Mouse (Mus musculus): ENCODE data around the gene Scn4b. TPM values are rescaled to one million over a fixed set of nuclear protein-coding genes. Genes with fewer than 3 reads are reported as not detected.

The Scn4b gene
- polyA plus RNA-seq, 1 experiment from 2014 or later = 0.41 TPM

- WGBS = 5% methylated on average over 7 of the region's 7 CpGs
- H3K4me3 ChIP-seq (ENCODE audit: low read depth, low read length) = peak overlapping the region; percentile 46
- H3K9ac ChIP-seq (ENCODE audit: low read depth, low read length) = no peak overlapping the region
- no peaks in the 10 kb centered on the region for H3K36me3 ChIP-seq (ENCODE audit: control insufficient read depth, insufficient read depth, low read length)
- H3K4me2 ChIP-seq = peak overlapping the region; percentile 71
- ATAC-seq (replicated peaks; ENCODE audit: low FRiP score) (no peak), DNase-seq (ENCODE audit: low spot score) (no peak)
- H3K9me3 ChIP-seq (ENCODE audit: control insufficient read depth, low read length) = no peaks in the 10 kb centered on the region
- 0 out of 2 replicates have a peak, but pooled peaks cover 6% of the 10 kb centered on the region for H3K4me1 ChIP-seq (replicated peaks; ENCODE audit: control insufficient read depth, insufficient read depth, low read length)
- peaks cover 80% of the 10 kb centered on the region for H3K27me3 ChIP-seq (replicated peaks; ENCODE audit: control insufficient read depth, insufficient read depth, low read length)
- H3K27ac ChIP-seq (ENCODE audit: low read depth, low read length) = no peak overlapping the region
These were observed 887 bp downstream of the Scn4b start for GRCm38 (mm10) chr9:45139082-45139481.

GRCm38 (mm10) chr9:45140945-45141344 is 2.8 kb downstream of the Scn4b start:
- Histone ChIP-seq H3K9me3 (ENCODE audit: control insufficient read depth, low read length) (no peaks in the 10 kb centered on the region), H3K9ac (ENCODE audit: low read depth, low read length) (no peak overlapping the region), H3K4me2 (no peak overlapping the region), H3K4me1 (replicated peaks; ENCODE audit: control insufficient read depth, insufficient read depth, low read length) (0 out of 2 replicates have a peak, but pooled peaks cover 3% of the 10 kb centered on the region), H3K27ac (ENCODE audit: low read depth, low read length) (no peak overlapping the region), H3K36me3 (ENCODE audit: control insufficient read depth, insufficient read depth, low read length) (no peaks in the 10 kb centered on the region), H3K4me3 (ENCODE audit: low read depth, low read length) (no peak overlapping the region), H3K27me3 (replicated peaks; ENCODE audit: control insufficient read depth, insufficient read depth, low read length) (peaks cover 77% of the 10 kb centered on the region)
- DNase-seq (ENCODE audit: low spot score) = no peak
- 49% methylated on average over 7 of the region's 7 CpGs for WGBS
- ATAC-seq (replicated peaks; ENCODE audit: low FRiP score) = no peak

- Histone ChIP-seq H3K4me2 (no peak overlapping the region), H3K4me1 (replicated peaks; ENCODE audit: control insufficient read depth, insufficient read depth, low read length) (0 out of 2 replicates have a peak, but pooled peaks cover 3% of the 10 kb centered on the region), H3K36me3 (ENCODE audit: control insufficient read depth, insufficient read depth, low read length) (no peaks in the 10 kb centered on the region), H3K27ac (ENCODE audit: low read depth, low read length) (no peak overlapping the region), H3K27me3 (replicated peaks; ENCODE audit: control insufficient read depth, insufficient read depth, low read length) (peaks cover 74% of the 10 kb centered on the region), H3K9me3 (ENCODE audit: control insufficient read depth, low read length) (no peaks in the 10 kb centered on the region), H3K4me3 (ENCODE audit: low read depth, low read length) (no peak overlapping the region), H3K9ac (ENCODE audit: low read depth, low read length) (no peak overlapping the region)
- DNase-seq (ENCODE audit: low spot score) (no peak), ATAC-seq (replicated peaks; ENCODE audit: low FRiP score) (no peak)
- WGBS = 56% methylated on average over 3 of the region's 3 CpGs
These were observed 4.5 kb downstream of the Scn4b start for GRCm38 (mm10) chr9:45142686-45143085.

GRCm38 (mm10) chr9:45145533-45146266 is 7.5 kb downstream of the Scn4b start:
- DNase-seq (ENCODE audit: low spot score) = no peak
- H3K4me3 ChIP-seq (ENCODE audit: low read depth, low read length) = peak overlapping the region; percentile 30
- H3K36me3 ChIP-seq (ENCODE audit: control insufficient read depth, insufficient read depth, low read length) = no peaks in the 10 kb centered on the region
- WGBS = 10% methylated on average over 27 of the region's 27 CpGs
- peak overlapping the region; percentile 56 for H3K4me2 ChIP-seq
- H3K9me3 ChIP-seq (ENCODE audit: control insufficient read depth, low read length) = no peaks in the 10 kb centered on the region
- peaks cover 57% of the 10 kb centered on the region for H3K27me3 ChIP-seq (replicated peaks; ENCODE audit: control insufficient read depth, insufficient read depth, low read length)
- H3K4me1 ChIP-seq (replicated peaks; ENCODE audit: control insufficient read depth, insufficient read depth, low read length) = no peaks in the 10 kb centered on the region
- no peak overlapping the region for H3K9ac ChIP-seq (ENCODE audit: low read depth, low read length)
- no peak overlapping the region for H3K27ac ChIP-seq (ENCODE audit: low read depth, low read length)
- no peak for ATAC-seq (replicated peaks; ENCODE audit: low FRiP score)

- WGBS = 5% methylated on average over 5 of the region's 5 CpGs
- Histone ChIP-seq H3K9me3 (ENCODE audit: control insufficient read depth, low read length) (no peaks in the 10 kb centered on the region), H3K4me1 (replicated peaks; ENCODE audit: control insufficient read depth, insufficient read depth, low read length) (no peaks in the 10 kb centered on the region), H3K9ac (ENCODE audit: low read depth, low read length) (no peak overlapping the region), H3K4me2 (peak overlapping the region; percentile 56), H3K36me3 (ENCODE audit: control insufficient read depth, insufficient read depth, low read length) (no peaks in the 10 kb centered on the region), H3K27ac (ENCODE audit: low read depth, low read length) (no peak overlapping the region), H3K4me3 (ENCODE audit: low read depth, low read length) (peak overlapping the region; percentile 30), H3K27me3 (replicated peaks; ENCODE audit: control insufficient read depth, insufficient read depth, low read length) (peaks cover 54% of the 10 kb centered on the region)
- ATAC-seq (replicated peaks; ENCODE audit: low FRiP score) = no peak
- DNase-seq (ENCODE audit: low spot score) = peak; percentile 48
These were observed 8.0 kb downstream of the Scn4b start for GRCm38 (mm10) chr9:45146267-45146597.

- Histone ChIP-seq H3K27ac (ENCODE audit: low read depth, low read length) (no peak overlapping the region), H3K4me3 (ENCODE audit: low read depth, low read length) (no peak overlapping the region), H3K36me3 (ENCODE audit: control insufficient read depth, insufficient read depth, low read length) (no peaks in the 10 kb centered on the region), H3K4me1 (replicated peaks; ENCODE audit: control insufficient read depth, insufficient read depth, low read length) (no peaks in the 10 kb centered on the region), H3K9ac (ENCODE audit: low read depth, low read length) (no peak overlapping the region), H3K27me3 (replicated peaks; ENCODE audit: control insufficient read depth, insufficient read depth, low read length) (peaks cover 28% of the 10 kb centered on the region), H3K4me2 (no peak overlapping the region), H3K9me3 (ENCODE audit: control insufficient read depth, low read length) (no peaks in the 10 kb centered on the region)
- 29% methylated on average over 1 of the region's 1 CpGs for WGBS
- ATAC-seq (replicated peaks; ENCODE audit: low FRiP score) = no peak
- DNase-seq (ENCODE audit: low spot score) = no peak
These were observed 12.7 kb downstream of the Scn4b start for GRCm38 (mm10) chr9:45150933-45151332.

- DNase-seq (ENCODE audit: low spot score) = no peak
- Histone ChIP-seq H3K4me2 (no peak overlapping the region), H3K9me3 (ENCODE audit: control insufficient read depth, low read length) (no peaks in the 10 kb centered on the region), H3K9ac (ENCODE audit: low read depth, low read length) (no peak overlapping the region), H3K36me3 (ENCODE audit: control insufficient read depth, insufficient read depth, low read length) (no peaks in the 10 kb centered on the region), H3K4me1 (replicated peaks; ENCODE audit: control insufficient read depth, insufficient read depth, low read length) (no peaks in the 10 kb centered on the region), H3K4me3 (ENCODE audit: low read depth, low read length) (no peak overlapping the region), H3K27ac (ENCODE audit: low read depth, low read length) (no peak overlapping the region), H3K27me3 (replicated peaks; ENCODE audit: control insufficient read depth, insufficient read depth, low read length) (peaks cover 14% of the 10 kb centered on the region)
- ATAC-seq (replicated peaks; ENCODE audit: low FRiP score) = no peak
- WGBS = 75% methylated on average over 7 of the region's 7 CpGs
These were observed 15.2 kb downstream of the Scn4b start for GRCm38 (mm10) chr9:45153361-45153760.

GRCm38 (mm10) chr9:45167903-45168302 is 29.7 kb downstream of the Scn4b start:
- DNase-seq (ENCODE audit: low spot score) (no peak), ATAC-seq (replicated peaks; ENCODE audit: low FRiP score) (no peak)
- Histone ChIP-seq H3K9ac (ENCODE audit: low read depth, low read length) (no peak overlapping the region), H3K9me3 (ENCODE audit: control insufficient read depth, low read length) (peaks cover 2% of the 10 kb centered on the region; the same call in 1 of the 2 replicates), H3K27ac (ENCODE audit: low read depth, low read length) (no peak overlapping the region), H3K36me3 (ENCODE audit: control insufficient read depth, insufficient read depth, low read length) (no peaks in the 10 kb centered on the region), H3K27me3 (replicated peaks; ENCODE audit: control insufficient read depth, insufficient read depth, low read length) (no peaks in the 10 kb centered on the region), H3K4me3 (ENCODE audit: low read depth, low read length) (no peak overlapping the region), H3K4me1 (replicated peaks; ENCODE audit: control insufficient read depth, insufficient read depth, low read length) (no peaks in the 10 kb centered on the region), H3K4me2 (no peak overlapping the region)
- 62% methylated on average over 5 of the region's 5 CpGs for WGBS

- Histone ChIP-seq H3K9ac (ENCODE audit: low read depth, low read length) (no peak overlapping the region), H3K4me3 (ENCODE audit: low read depth, low read length) (no peak overlapping the region), H3K4me2 (no peak overlapping the region), H3K36me3 (ENCODE audit: control insufficient read depth, insufficient read depth, low read length) (no peaks in the 10 kb centered on the region), H3K4me1 (replicated peaks; ENCODE audit: control insufficient read depth, insufficient read depth, low read length) (no peaks in the 10 kb centered on the region), H3K27ac (ENCODE audit: low read depth, low read length) (no peak overlapping the region), H3K9me3 (ENCODE audit: control insufficient read depth, low read length) (peaks cover 2% of the 10 kb centered on the region; the same call in 1 of the 2 replicates), H3K27me3 (replicated peaks; ENCODE audit: control insufficient read depth, insufficient read depth, low read length) (no peaks in the 10 kb centered on the region)
- 79% methylated on average over 5 of the region's 5 CpGs for WGBS
- ATAC-seq (replicated peaks; ENCODE audit: low FRiP score) (no peak), DNase-seq (ENCODE audit: low spot score) (no peak)
These were observed 32.0 kb downstream of the Scn4b start for GRCm38 (mm10) chr9:45170150-45170549.
